In genomic region chr17:88641012-88641411, GRCm38 (mm10) we compare ENCODE assay signal across 9 mouse cellular contexts. TPM values are rescaled to one million over a fixed set of nuclear protein-coding genes. Genes with fewer than 3 reads are reported as not detected.
A peak's percentile ranks its signal among the peaks of the same experiment; 100 is the strongest.
DNase-seq lines count a peak whose midpoint lies in the region; ATAC-seq lines count a peak whose summit lies in the region.
"Had no signal": no experiment of that assay in that cellular context is flagged by ENCODE, and none has a peak within 500 bp of the region (broad histone marks: within the 10 kb centered on the region; RNA-seq: fewer than 3 reads in every experiment).

No protein-coding gene starts in this region.

- no peak overlapping the region for H3K9ac ChIP-seq in kidney, embryonic 14.5 days (ENCODE audit: low read depth, low read length)
- H3K9ac ChIP-seq in forebrain, embryonic 15.5 days (replicated peaks) = no peak overlapping the region
- H3K9ac ChIP-seq in stomach, embryonic 16.5 days (ENCODE audit: low read length) = no peak overlapping the region

- no peak overlapping the region for H3K4me2 ChIP-seq in kidney, embryonic 14.5 days (replicated peaks; ENCODE audit: low read depth, low read length)
- no peak overlapping the region for H3K4me2 ChIP-seq in forebrain, embryonic 15.5 days (replicated peaks)
- H3K4me2 ChIP-seq in stomach, embryonic 16.5 days (ENCODE audit: low read depth, low read length) = no peak overlapping the region

- 26% methylated on average over 6 of the region's 6 CpGs for WGBS in kidney, embryonic 14.5 days
- 29% methylated on average over 6 of the region's 6 CpGs for WGBS in forebrain, embryonic 15.5 days
- 25% methylated on average over 6 of the region's 6 CpGs for WGBS in stomach, embryonic 16.5 days

- no peaks in the 10 kb centered on the region for H3K4me1 ChIP-seq in kidney, embryonic 14.5 days (ENCODE audit: control insufficient read depth, insufficient read depth, low read length)
- H3K4me1 ChIP-seq in forebrain, embryonic 15.5 days = peaks cover 7% of the 10 kb centered on the region; the same call in 1 of the 2 replicates
- H3K4me1 ChIP-seq in stomach, embryonic 16.5 days (ENCODE audit: control insufficient read depth, insufficient read depth, low read length) = no peaks in the 10 kb centered on the region
- H3K4me1 ChIP-seq: megakaryocyte, embryonic 14.5 days had no signal

- no peak overlapping the region for H3K27ac ChIP-seq in kidney, embryonic 14.5 days (ENCODE audit: low read depth, low read length)
- H3K27ac ChIP-seq in forebrain, embryonic 15.5 days (replicated peaks) = no peak overlapping the region
- H3K27ac ChIP-seq in stomach, embryonic 16.5 days (ENCODE audit: low read length) = no peak overlapping the region

- no peaks in the 10 kb centered on the region for H3K27me3 ChIP-seq in kidney, embryonic 14.5 days (ENCODE audit: control insufficient read depth, insufficient read depth, low read length)
- H3K27me3 ChIP-seq in forebrain, embryonic 15.5 days = no peaks in the 10 kb centered on the region
- no peaks in the 10 kb centered on the region for H3K27me3 ChIP-seq in stomach, embryonic 16.5 days (ENCODE audit: control insufficient read depth, insufficient read depth, low read length)
- H3K27me3 ChIP-seq: megakaryocyte, embryonic 14.5 days had no signal

- no peak for ATAC-seq in kidney, embryonic 14.5 days (ENCODE audit: low FRiP score, low TSS enrichment)
- ATAC-seq in cerebellum, adult (ENCODE audit: insufficient number of reproducible peaks, low FRiP score, low TSS enrichment) = peak; percentile 56; the same call in 1 of the 2 replicates
- ATAC-seq in forebrain, embryonic 15.5 days (replicated peaks) = peak; percentile 58
- peak; percentile 65 for ATAC-seq in inflammation-experienced regulatory T-cells, adult 6 months
- ATAC-seq in monocyte, adult 5-6 weeks (replicated peaks; ENCODE audit: insufficient number of reproducible peaks, low FRiP score, low TSS enrichment, poor library complexity, severe bottlenecking) = 0 out of 2 replicates have a peak, but pooled peaks have one; percentile 66
- 0 out of 2 replicates have a peak, but pooled peaks have one; percentile 29 for ATAC-seq in stomach, embryonic 16.5 days (ENCODE audit: insufficient read depth, low FRiP score)

- peaks cover 10% of the 10 kb centered on the region; the same call in 1 of the 2 replicates for H3K36me3 ChIP-seq in kidney, embryonic 14.5 days (ENCODE audit: control insufficient read depth, insufficient read depth, low read length)
- H3K36me3 ChIP-seq in forebrain, embryonic 15.5 days = no peaks in the 10 kb centered on the region
- peaks cover 3% of the 10 kb centered on the region; the same call in 1 of the 2 replicates for H3K36me3 ChIP-seq in stomach, embryonic 16.5 days (ENCODE audit: control insufficient read depth, insufficient read depth, low read length)

- DNase-seq in kidney, adult 11 months = peak; percentile 42
- peak; percentile 27 to 55 for DNase-seq in left cerebral cortex, adult 8-10 months (ENCODE audit: low spot score in 2 of 2)

- H3K9me3 ChIP-seq in kidney, embryonic 14.5 days (ENCODE audit: control insufficient read depth, low read length) = no peaks in the 10 kb centered on the region
- H3K9me3 ChIP-seq in forebrain, embryonic 15.5 days = no peaks in the 10 kb centered on the region
- no peaks in the 10 kb centered on the region for H3K9me3 ChIP-seq in stomach, embryonic 16.5 days (replicated peaks; ENCODE audit: control insufficient read depth, low read length)

- no peak overlapping the region for H3K4me3 ChIP-seq in kidney, embryonic 14.5 days (ENCODE audit: low read length)
- no peak overlapping the region for H3K4me3 ChIP-seq in forebrain, embryonic 15.5 days
- no peak overlapping the region for H3K4me3 ChIP-seq in stomach, embryonic 16.5 days (replicated peaks; ENCODE audit: low read length)
- H3K4me3 ChIP-seq: megakaryocyte, embryonic 14.5 days had no signal

RNA-seq across cellular contexts. Expression of gene Gtf2a1l, which starts 27.4 kb away (rescaled TPM):
- polyA plus RNA-seq in kidney, embryonic 14.5 days (2014; fragmentation: Nextera tagmentation; extraction: Ambion mirVana) = not detected in 2 replicates
- 0.45 TPM in 1 of 2 replicates, not detected in the other for polyA plus RNA-seq in forebrain, embryonic 15.5 days (2015; fragmentation: Nextera tagmentation; extraction: Ambion mirVana)
- polyA plus RNA-seq in inflammation-experienced regulatory T-cells, adult 6 months (2017; shearing (Covaris generic)) = under 1 TPM in 1 of 3 experiments, not detected in 2; 0.24 TPM
- under 1 TPM in 3 of 4 experiments, not detected in 1; 0.55 to 0.79 (median 0.74) TPM for total RNA-seq in left cerebral cortex, adult 8-10 months (2022)
- 2.0 to 2.5 TPM in 2 of 3 replicates, not detected in the other for total RNA-seq in monocyte, adult 5-6 weeks (2017)
- 0.26 and 0.41 TPM in 2 replicates for polyA plus RNA-seq in stomach, embryonic 16.5 days (2015; fragmentation: Nextera tagmentation; extraction: Ambion mirVana)

RNA-seq across cellular contexts. Expression of gene Ston1, which starts 43.5 kb away (rescaled TPM):
- 7.8 and 11.5 TPM in 2 replicates for polyA plus RNA-seq in kidney, embryonic 14.5 days (2014; fragmentation: Nextera tagmentation; extraction: Ambion mirVana)
- polyA plus RNA-seq in forebrain, embryonic 15.5 days (2015; fragmentation: Nextera tagmentation; extraction: Ambion mirVana) = 1.9 and 2.5 TPM in 2 replicates
- polyA plus RNA-seq in inflammation-experienced regulatory T-cells, adult 6 months (2017; shearing (Covaris generic)) = 1 to 10 TPM; 1.1 to 2.5 (median 2.1) TPM
- 10 to 100 TPM in 2 of 4 experiments, 1 to 10 TPM in 2; 5.9 to 14.1 (median 9.1) TPM for total RNA-seq in left cerebral cortex, adult 8-10 months (2022)
- not detected in 3 replicates for total RNA-seq in monocyte, adult 5-6 weeks (2017)
- 2.5 and 5.3 TPM in 2 replicates for polyA plus RNA-seq in stomach, embryonic 16.5 days (2015; fragmentation: Nextera tagmentation; extraction: Ambion mirVana)
